ENCODE assay signal across 8 mouse cellular contexts in the genomic region with DNA sequence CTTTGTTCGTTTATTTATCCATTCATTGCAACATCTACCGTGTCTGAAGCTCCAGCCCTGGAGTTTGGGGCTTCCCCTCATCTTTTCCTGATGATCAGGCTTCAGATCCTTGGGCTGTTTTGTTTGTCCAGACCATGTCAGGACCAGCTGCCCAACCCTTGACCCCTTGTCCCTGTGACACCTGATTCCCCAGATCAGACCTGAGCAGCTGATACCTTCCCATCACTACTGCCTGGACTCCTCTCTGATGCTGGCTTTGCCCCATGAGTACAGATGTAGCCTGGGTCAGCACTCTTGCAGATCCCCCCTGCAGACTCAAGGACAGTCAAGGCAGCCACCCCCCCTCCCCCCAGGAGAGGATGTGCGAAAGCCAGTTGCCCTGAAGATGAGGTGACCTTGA. TPM values are rescaled to one million over a fixed set of nuclear protein-coding genes. Genes with fewer than 3 reads are reported as not detected.
DNase-seq lines count a peak whose midpoint lies in the region; ATAC-seq and TF ChIP-seq lines count a peak whose summit lies in the region.

No protein-coding gene starts in this region.

- ATAC-seq in heart, embryonic 13.5 days (ENCODE audit: extremely low read depth, insufficient number of reproducible peaks, low FRiP score, low TSS enrichment) = no peak
- no peak for ATAC-seq in hindbrain, embryonic 11.5 days (ENCODE audit: low FRiP score)
- no peak for ATAC-seq in liver, postnatal 0 days

- H3K9ac ChIP-seq in heart, embryonic 13.5 days = peak overlapping the region; percentile 96
- peak overlapping the region; percentile 100 for H3K9ac ChIP-seq in hindbrain, embryonic 11.5 days (ENCODE audit: low read depth, low read length)
- peak overlapping the region; percentile 80 for H3K9ac ChIP-seq in liver, postnatal 0 days (replicated peaks)

- H3K27ac ChIP-seq in heart, embryonic 13.5 days (replicated peaks) = no peak overlapping the region
- no peak overlapping the region for H3K27ac ChIP-seq in bone marrow, adult 2 months (ENCODE audit: control insufficient read depth, insufficient read depth, low read depth, low read length, poor library complexity)
- H3K27ac ChIP-seq in hindbrain, embryonic 11.5 days (ENCODE audit: low read depth, low read length) = peak overlapping the region; percentile 91; the same call in 1 of the 2 replicates
- peak overlapping the region; percentile 83 for H3K27ac ChIP-seq in liver, postnatal 0 days (ENCODE audit: low read depth)

- DNase-seq in heart, adult 11 months = no peak
- no peak for DNase-seq in hindbrain, embryonic 11.5 days (ENCODE audit: low spot score)
- DNase-seq in liver, postnatal 0 days = peak; percentile 19
- DNase-seq in c-Kit-positive CD71-positive TER-119-positive erythroid progenitor cells, embryonic 14.5 days (ENCODE audit: low spot score) = no peak
- no peak for DNase-seq in urinary bladder, postnatal 10 days (ENCODE audit: low spot score)
- no peak for DNase-seq in MN1 (ENCODE audit: low spot score)

- H3K4me3 ChIP-seq in heart, embryonic 13.5 days = peak overlapping the region; percentile 90
- peak overlapping the region; percentile 35 for H3K4me3 ChIP-seq in bone marrow, adult 2 months (replicated peaks; ENCODE audit: control insufficient read depth, low read depth, low read length)
- H3K4me3 ChIP-seq in hindbrain, embryonic 11.5 days (ENCODE audit: low read depth, low read length) = peak overlapping the region; percentile 95
- peak overlapping the region; percentile 60 for H3K4me3 ChIP-seq in liver, postnatal 0 days (ENCODE audit: low read depth, low read length)

- peak overlapping the region; percentile 98 for H3K4me2 ChIP-seq in heart, embryonic 13.5 days
- peak overlapping the region; percentile 86 for H3K4me2 ChIP-seq in hindbrain, embryonic 11.5 days (replicated peaks; ENCODE audit: low read depth, low read length)
- H3K4me2 ChIP-seq in liver, postnatal 0 days (ENCODE audit: low read depth, low read length) = peak overlapping the region; percentile 91

- H3K4me1 ChIP-seq in heart, embryonic 13.5 days = peaks cover 33% of the 10 kb centered on the region
- H3K4me1 ChIP-seq in bone marrow, adult 2 months (ENCODE audit: control insufficient read depth, insufficient read depth, low read length) = no peaks in the 10 kb centered on the region; the same call in 1 of the 2 replicates
- peaks cover 9% of the 10 kb centered on the region for H3K4me1 ChIP-seq in hindbrain, embryonic 11.5 days (replicated peaks; ENCODE audit: control insufficient read depth, insufficient read depth, low read length)
- peaks cover 40% of the 10 kb centered on the region for H3K4me1 ChIP-seq in liver, postnatal 0 days (ENCODE audit: insufficient read depth)

- no peak for TF ChIP-seq EP300 in liver, postnatal 0 days (IDR thresholded peaks at IDR 0.05; ENCODE audit: low read depth)

- no peaks in the 10 kb centered on the region for H3K9me3 ChIP-seq in heart, embryonic 13.5 days
- no peaks in the 10 kb centered on the region for H3K9me3 ChIP-seq in hindbrain, embryonic 11.5 days (ENCODE audit: control insufficient read depth, low read length)
- H3K9me3 ChIP-seq in liver, postnatal 0 days (ENCODE audit: low read length) = no peaks in the 10 kb centered on the region

- WGBS in heart, embryonic 13.5 days = 31% methylated on average over 3 of the region's 3 CpGs
- 59% methylated on average over 3 of the region's 3 CpGs for WGBS in bone marrow, adult 2 months
- 14% methylated on average over 3 of the region's 3 CpGs for WGBS in hindbrain, embryonic 11.5 days
- 48% methylated on average over 3 of the region's 3 CpGs for WGBS in liver, postnatal 0 days (ENCODE audit: insufficient replicate concordance)

- peaks cover 17% of the 10 kb centered on the region for H3K36me3 ChIP-seq in heart, embryonic 13.5 days
- H3K36me3 ChIP-seq in hindbrain, embryonic 11.5 days (ENCODE audit: control insufficient read depth, insufficient read depth, low read length) = 0 out of 2 replicates have a peak, but pooled peaks cover 3% of the 10 kb centered on the region
- H3K36me3 ChIP-seq in liver, postnatal 0 days (replicated peaks; ENCODE audit: insufficient read depth, low read length) = no peaks in the 10 kb centered on the region; the same call in 1 of the 2 replicates

- peaks cover 11% of the 10 kb centered on the region; the same call in 1 of the 2 replicates for H3K27me3 ChIP-seq in heart, embryonic 13.5 days (replicated peaks)
- H3K27me3 ChIP-seq in hindbrain, embryonic 11.5 days (ENCODE audit: control insufficient read depth, insufficient read depth, low read length) = no peaks in the 10 kb centered on the region
- peaks cover 15% of the 10 kb centered on the region for H3K27me3 ChIP-seq in liver, postnatal 0 days (ENCODE audit: insufficient read depth, low read length)

- TF ChIP-seq CTCF in bone marrow, adult 2 months (IDR thresholded peaks at IDR 0.05; ENCODE audit: control insufficient read depth, insufficient read depth, low read length) = no peak
- TF ChIP-seq CTCF in liver, postnatal 0 days (IDR thresholded peaks at IDR 0.05; ENCODE audit: low read depth) = no peak

- TF ChIP-seq POLR2A in bone marrow, adult 2 months (IDR thresholded peaks at IDR 0.05; ENCODE audit: borderline replicate concordance, control insufficient read depth, low read depth, low read length) = no peak

RNA-seq across cellular contexts. Expression of gene Sbk1, which starts 1.7 kb away (rescaled TPM):
- polyA plus RNA-seq in heart, embryonic 13.5 days (2015; fragmentation: Nextera tagmentation; extraction: Ambion mirVana) = 12.7 and 13.7 TPM in 2 replicates
- polyA plus RNA-seq in bone marrow, adult 2 months (2011; ENCODE audit: insufficient read depth, insufficient read length, low replicate concordance, missing spikeins) = 8.9 and 21.0 TPM in 2 replicates
- polyA plus RNA-seq in hindbrain, embryonic 11.5 days (2014; fragmentation: Nextera tagmentation; extraction: Ambion mirVana) = 137 and 161 TPM in 2 replicates
- 5.2 and 6.5 TPM in 2 replicates for polyA plus RNA-seq in liver, postnatal 0 days (2015; fragmentation: Nextera tagmentation; extraction: Ambion mirVana)

Comparison
In these comparisons a context has a peak if more than half of its experiments do, and no peak if none do; other contexts are left out.
1. H3K27ac ChIP-seq: peak in hindbrain, embryonic 11.5 days (single experiment) and liver, postnatal 0 days (single experiment); none in heart, embryonic 13.5 days (single experiment) and bone marrow, adult 2 months (single experiment).
2. H3K4me3 ChIP-seq: peak in every context shown above with its lines; median percentile 95 in hindbrain, embryonic 11.5 days; 90 in heart, embryonic 13.5 days; 60 in liver, postnatal 0 days; 35 in bone marrow, adult 2 months.
3. Peak in every context shown above with its lines, with median percentiles within 50 percentile points of each other: H3K4me2 ChIP-seq and H3K9ac ChIP-seq.